In the genomic region with DNA sequence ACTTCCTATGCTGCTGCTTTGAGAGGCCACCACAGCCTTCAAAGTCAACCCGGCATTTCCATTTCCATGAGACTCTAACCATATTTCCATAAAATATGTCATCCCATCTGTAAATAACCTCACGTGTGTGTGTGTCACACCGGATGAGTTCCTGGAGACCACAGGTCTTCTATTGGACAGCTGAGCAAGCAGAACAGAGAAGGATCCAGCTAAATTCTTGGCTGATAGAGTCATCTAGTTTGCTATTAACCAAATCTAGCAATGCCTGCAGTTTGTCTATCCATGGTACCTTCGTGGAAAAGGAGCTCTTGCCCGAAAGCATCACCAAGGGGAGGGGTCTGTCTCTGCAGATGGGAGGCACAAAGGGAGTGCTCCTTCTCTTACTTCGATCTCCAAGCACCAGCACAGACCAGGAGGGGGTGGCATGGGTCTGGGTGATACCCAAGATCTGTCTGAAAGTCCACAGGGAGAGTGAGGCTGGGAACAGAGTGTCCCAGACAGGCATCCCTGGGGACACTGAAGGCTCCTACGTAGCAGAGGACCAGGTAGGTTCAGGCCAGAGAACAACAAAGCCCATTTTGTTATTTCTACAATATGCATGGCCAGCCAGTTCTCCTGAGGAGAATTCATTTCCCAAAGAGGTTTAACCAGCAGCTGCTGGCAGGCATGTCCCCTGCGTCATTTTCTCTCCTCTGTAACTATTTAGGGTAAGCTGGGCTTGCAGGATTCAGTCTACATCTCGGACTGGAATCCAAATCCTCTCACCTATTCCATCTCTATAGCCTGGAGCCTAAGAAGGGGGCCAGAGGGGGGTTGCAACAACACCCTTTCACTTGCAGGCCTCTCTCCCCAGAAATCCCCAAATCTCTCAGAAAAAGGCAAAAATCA, we compare ENCODE assay signal across 11 mouse cellular contexts. TPM values are rescaled to one million over a fixed set of nuclear protein-coding genes. Genes with fewer than 3 reads are reported as not detected.
DNase-seq lines count a peak whose midpoint lies in the region; ATAC-seq and TF ChIP-seq lines count a peak whose summit lies in the region.
"Had no signal": no experiment of that assay in that cellular context is flagged by ENCODE, and none has a peak within 500 bp of the region (broad histone marks: within the 10 kb centered on the region; RNA-seq: fewer than 3 reads in every experiment).

No protein-coding gene starts in this region.

- H3K4me3 ChIP-seq in midbrain, embryonic 16.5 days (ENCODE audit: low read depth, low read length), result no peak overlapping the region
- H3K4me3 ChIP-seq in midbrain, postnatal 0 days (ENCODE audit: low read depth, low read length), result no peak overlapping the region
- no peak overlapping the region for H3K4me3 ChIP-seq in macrophage (ENCODE audit: inconsistent target)
- H3K4me3 ChIP-seq: forebrain, embryonic 12.5 days; liver, embryonic 13.5 days; midbrain, embryonic 12.5 days had no signal

- intact Hi-C loops in heart, postnatal 36 days (cut with DNase I), result loop anchor here (2.0 kb wide), 1 partner anchor 25 kb away; the partner anchor contains the start of gene Tmem229b

- H3K4me2 ChIP-seq in midbrain, embryonic 16.5 days (ENCODE audit: low read length), result no peak overlapping the region
- H3K4me2 ChIP-seq in midbrain, postnatal 0 days (ENCODE audit: low read depth, low read length, poor library complexity, severe bottlenecking), result no peak overlapping the region
- H3K4me2 ChIP-seq: forebrain, embryonic 12.5 days; midbrain, embryonic 12.5 days had no signal

- H3K79me2 ChIP-seq in macrophage (ENCODE audit: inconsistent target), result peaks cover 34% of the 10 kb centered on the region

- WGBS in midbrain, embryonic 16.5 days, result 71% methylated on average over 9 of the region's 9 CpGs
- WGBS in midbrain, postnatal 0 days, result 67% methylated on average over 9 of the region's 9 CpGs
- 86% methylated on average over 9 of the region's 9 CpGs for WGBS in macrophage (ENCODE audit: missing documents)

- H3K9me3 ChIP-seq in midbrain, embryonic 16.5 days (replicated peaks; ENCODE audit: control insufficient read depth, low read length, poor library complexity, severe bottlenecking), result no peaks in the 10 kb centered on the region
- no peaks in the 10 kb centered on the region for H3K9me3 ChIP-seq in midbrain, postnatal 0 days (ENCODE audit: low read length)
- H3K9me3 ChIP-seq: forebrain, embryonic 12.5 days; liver, embryonic 13.5 days; midbrain, embryonic 12.5 days had no signal

- no peak for ATAC-seq in midbrain, embryonic 16.5 days
- ATAC-seq in midbrain, postnatal 0 days (ENCODE audit: low FRiP score), result no peak

- no peak overlapping the region for H3K9ac ChIP-seq in midbrain, embryonic 16.5 days (ENCODE audit: low read depth, low read length)
- no peak overlapping the region for H3K9ac ChIP-seq in midbrain, postnatal 0 days (replicated peaks; ENCODE audit: low read length, poor library complexity, severe bottlenecking)
- H3K9ac ChIP-seq: forebrain, embryonic 12.5 days; liver, embryonic 13.5 days; midbrain, embryonic 12.5 days had no signal

- peaks cover 7% of the 10 kb centered on the region for H3K4me1 ChIP-seq in midbrain, embryonic 16.5 days (ENCODE audit: control insufficient read depth, insufficient read depth, low read length)
- H3K4me1 ChIP-seq in midbrain, postnatal 0 days (ENCODE audit: insufficient read depth, low read length), result no peaks in the 10 kb centered on the region

- peak overlapping the region; percentile 17; the same call in 1 of the 2 replicates for H3K27ac ChIP-seq in midbrain, embryonic 16.5 days (ENCODE audit: low read length)
- H3K27ac ChIP-seq in midbrain, postnatal 0 days (ENCODE audit: low read depth, low read length), result no peak overlapping the region
- H3K27ac ChIP-seq in macrophage, result peak overlapping the region; percentile 91; the same call in 1 of the 2 replicates
- H3K27ac ChIP-seq: forebrain, embryonic 12.5 days; midbrain, embryonic 12.5 days had no signal

- DNase-seq in gastrocnemius, adult 18-20 months (ENCODE audit: low spot score), result peak; percentile 50
- DNase-seq in gastrocnemius, postnatal 10 days, result no peak
- no peak for DNase-seq in midbrain, postnatal 0 days (ENCODE audit: low spot score)
- peak; percentile 65 for DNase-seq in brain, adult 2 months (ENCODE audit: low read depth, low spot score)
- DNase-seq in heart, postnatal 36 days, result no peak
- DNase-seq in spleen, postnatal 4 days (ENCODE audit: low spot score in 2 of 2), result no peak
- DNase-seq: liver, embryonic 13.5 days had no signal

- peaks cover 6% of the 10 kb centered on the region; the same call in 1 of the 2 replicates for H3K36me3 ChIP-seq in midbrain, embryonic 16.5 days (ENCODE audit: control insufficient read depth, insufficient read depth, low read length)
- no peaks in the 10 kb centered on the region for H3K36me3 ChIP-seq in midbrain, postnatal 0 days (ENCODE audit: insufficient read depth, low read length)
- peaks cover 7% of the 10 kb centered on the region for H3K36me3 ChIP-seq in macrophage (ENCODE audit: inconsistent target)
- H3K36me3 ChIP-seq: forebrain, embryonic 12.5 days; liver, embryonic 13.5 days; midbrain, embryonic 12.5 days had no signal

- H3K27me3 ChIP-seq in midbrain, embryonic 16.5 days (ENCODE audit: control insufficient read depth, insufficient read depth, low read depth, low read length), result no peaks in the 10 kb centered on the region
- no peaks in the 10 kb centered on the region for H3K27me3 ChIP-seq in midbrain, postnatal 0 days (ENCODE audit: insufficient read depth, low read length)
- H3K27me3 ChIP-seq: forebrain, embryonic 12.5 days; liver, embryonic 13.5 days; midbrain, embryonic 12.5 days had no signal

- no peak for TF ChIP-seq CTCF in midbrain, postnatal 0 days (IDR thresholded peaks at IDR 0.05)

RNA-seq across cellular contexts. Expression of gene Tmem229b, which starts 25.2 kb away (rescaled TPM):
- total RNA-seq in gastrocnemius, adult 18-20 months (2021), result 1 to 10 TPM; 2.5 to 5.5 TPM
- 1 to 10 TPM; 8.5 to 9.5 TPM for total RNA-seq in gastrocnemius, postnatal 10 days (2021)
- polyA plus RNA-seq in midbrain, embryonic 16.5 days (2015; fragmentation: Nextera tagmentation; extraction: Ambion mirVana), result 74.7 and 79.8 TPM in 2 replicates
- 214 and 215 TPM in 2 replicates for total RNA-seq in midbrain, postnatal 0 days (2014; rRNA removed)
- 63.2 and 65.9 TPM in 2 replicates for polyA plus RNA-seq in midbrain, postnatal 0 days (2015; fragmentation: Nextera tagmentation; extraction: Ambion mirVana)
- total RNA-seq in macrophage (2018; cell fraction: chromatin; rRNA removed), result 10 to 100 TPM in 17 of 26 experiments, 1 to 10 TPM in 9; 2.4 to 35.4 (median 16.0) TPM
- 10 to 100 TPM; 20.4 to 90.2 (median 55.5) TPM for total RNA-seq in macrophage (2018; cell fraction: cytosol; rRNA removed)
- 10 to 100 TPM; 16.1 to 86.3 (median 45.0) TPM for total RNA-seq in macrophage (2018; cell fraction: nucleus; rRNA removed)
- 32.1 to 68.0 TPM (median 36.0 TPM) in 3 replicates for polyA plus RNA-seq in macrophage (2018)
- 1 to 10 TPM; 2.6 to 5.4 TPM for total RNA-seq in heart, postnatal 36 days (2021)

RNA-seq across cellular contexts. Expression of gene Plekhh1, which starts 46.8 kb away (rescaled TPM):
- 1 to 10 TPM in 1 of 2 experiments, under 1 TPM in 1; 0.71 to 1.0 TPM for total RNA-seq in gastrocnemius, adult 18-20 months (2021)
- total RNA-seq in gastrocnemius, postnatal 10 days (2021), result 1 to 10 TPM; 1.3 to 1.4 TPM
- polyA plus RNA-seq in midbrain, embryonic 16.5 days (2015; fragmentation: Nextera tagmentation; extraction: Ambion mirVana), result 2.0 and 2.5 TPM in 2 replicates
- total RNA-seq in midbrain, postnatal 0 days (2014; rRNA removed), result 5.4 and 6.1 TPM in 2 replicates
- 1.00 and 1.1 TPM in 2 replicates for polyA plus RNA-seq in midbrain, postnatal 0 days (2015; fragmentation: Nextera tagmentation; extraction: Ambion mirVana)
- under 1 TPM in 21 of 26 experiments, not detected in 5; 0.12 to 0.92 (median 0.30) TPM for total RNA-seq in macrophage (2018; cell fraction: chromatin; rRNA removed)
- under 1 TPM in 19 of 26 experiments, not detected in 7; under 0.01 to 0.19 (median 0.05) TPM for total RNA-seq in macrophage (2018; cell fraction: cytosol; rRNA removed)
- total RNA-seq in macrophage (2018; cell fraction: nucleus; rRNA removed), result under 1 TPM in 14 of 26 experiments, not detected in 12; 0.06 to 0.37 (median 0.22) TPM
- polyA plus RNA-seq in macrophage (2018), result 0.03 to 0.05 TPM in 2 of 3 replicates, not detected in the other
- 1 to 10 TPM; 1.6 to 2.1 TPM for total RNA-seq in heart, postnatal 36 days (2021)

Comparison
In these comparisons a context has a peak if more than half of its experiments do, and no peak if none do; other contexts are left out.
1. DNase-seq: peak in gastrocnemius, adult 18-20 months (single experiment) and brain, adult 2 months (single experiment); none in gastrocnemius, postnatal 10 days (single experiment), midbrain, postnatal 0 days (single experiment), heart, postnatal 36 days (0 of 2) and spleen, postnatal 4 days (0 of 2).
2. RNA of gene Tmem229b, which starts 25.2 kb away (total RNA-seq): 214 to 215 TPM in midbrain, postnatal 0 days; 8.5 to 9.5 TPM in gastrocnemius, postnatal 10 days, 2.5 to 5.5 TPM in gastrocnemius, adult 18-20 months and 2.6 to 5.4 TPM in heart, postnatal 36 days; every median in the first group is over 10 times any median in the second.